Mouse (Mus musculus): ENCODE measurements at regions not wholly inside any gene's neighbourhood (a gene's known extent, or its start where the extent isn't known, plus 50 kb on each side); places are given as distances from the start of the nearest gene placed in this dataset.

GRCm38 (mm10) chr19:15230129-15230927 is 632.5 kb upstream of the Tle4 start:
- no peak for DNase-seq (ENCODE audit: low read depth)

- no peak for DNase-seq (ENCODE audit: low read depth)
Measured at GRCm38 (mm10) chr19:15217387-15217786, 619.5 kb upstream of the Tle4 start.

GRCm38 (mm10) chr19:15214651-15215050 is 616.8 kb upstream of the Tle4 start:
- DNase-seq (ENCODE audit: low read depth) = no peak

GRCm38 (mm10) chr19:15212881-15213280 is 615.0 kb upstream of the Tle4 start:
- no peak for DNase-seq (ENCODE audit: low read depth)

- DNase-seq (ENCODE audit: low read depth) = no peak
Measured at GRCm38 (mm10) chr19:15203039-15203438, 605.2 kb upstream of the Tle4 start.

- no peak for DNase-seq (ENCODE audit: low read depth)
Measured at GRCm38 (mm10) chr19:15201262-15201661, 603.4 kb upstream of the Tle4 start.

GRCm38 (mm10) chr19:15200792-15201191 is 602.9 kb upstream of the Tle4 start:
- DNase-seq (ENCODE audit: low read depth) = no peak

- DNase-seq (ENCODE audit: low read depth) = no peak
Measured at GRCm38 (mm10) chr19:15200361-15200760, 602.5 kb upstream of the Tle4 start.

- DNase-seq (ENCODE audit: low read depth) = no peak
Measured at GRCm38 (mm10) chr19:15199692-15200091, 601.8 kb upstream of the Tle4 start.

- no peak for DNase-seq (ENCODE audit: low read depth)
Measured at GRCm38 (mm10) chr19:15175221-15175620, 577.4 kb upstream of the Tle4 start.

GRCm38 (mm10) chr19:15173301-15173700 is 575.5 kb upstream of the Tle4 start:
- DNase-seq (ENCODE audit: low read depth) = no peak

GRCm38 (mm10) chr19:15167184-15167583 is 569.3 kb upstream of the Tle4 start:
- DNase-seq (ENCODE audit: low read depth) = no peak

- no peak for DNase-seq (ENCODE audit: low read depth)
Measured at GRCm38 (mm10) chr19:15160641-15161040, 562.8 kb upstream of the Tle4 start.

- DNase-seq (ENCODE audit: low read depth) = no peak
Measured at GRCm38 (mm10) chr19:15158653-15159052, 560.8 kb upstream of the Tle4 start.

- DNase-seq (ENCODE audit: low read depth) = no peak
Measured at GRCm38 (mm10) chr19:15158177-15158576, 560.3 kb upstream of the Tle4 start.

GRCm38 (mm10) chr19:15154693-15155092 is 556.8 kb upstream of the Tle4 start:
- DNase-seq (ENCODE audit: low read depth) = no peak

GRCm38 (mm10) chr19:15146325-15146724 is 548.5 kb upstream of the Tle4 start:
- no peak for DNase-seq (ENCODE audit: low read depth)

- no peak for DNase-seq (ENCODE audit: low read depth)
Measured at GRCm38 (mm10) chr19:15127122-15127521, 529.3 kb upstream of the Tle4 start.

GRCm38 (mm10) chr19:15108441-15109026 is 510.7 kb upstream of the Tle4 start:
- DNase-seq (ENCODE audit: low read depth) = no peak

GRCm38 (mm10) chr19:15095054-15095453 is 497.2 kb upstream of the Tle4 start:
- DNase-seq (ENCODE audit: low read depth) = no peak

- DNase-seq (ENCODE audit: low read depth) = no peak
Measured at GRCm38 (mm10) chr19:15093534-15093933, 495.7 kb upstream of the Tle4 start.

- no peak for DNase-seq (ENCODE audit: low read depth)
Measured at GRCm38 (mm10) chr19:15080638-15081037, 482.8 kb upstream of the Tle4 start.

GRCm38 (mm10) chr19:15057801-15058200 is 459.9 kb upstream of the Tle4 start:
- no peak for DNase-seq (ENCODE audit: low read depth)
